Mouse (Mus musculus) midbrain, embryonic 12.5 days (tissue): ENCODE data around the gene Slc25a28. TPM values are rescaled to one million over a fixed set of nuclear protein-coding genes. Genes with fewer than 3 reads are reported as not detected.

ENCODE experiments used
- microRNA-seq: library from miRNA; unstranded; fragments of <30 nt; microRNA quantifications from one replicate; pipeline ENCODE4, GENCODE M21; 2017
- polyA plus RNA-seq: library from polyadenylated mRNA; unstranded; fragments of >200 nt; fragmentation: Nextera tagmentation; extraction: Ambion mirVana; gene quantifications from 2 replicates; pipeline ENCODE4 v1.2.1, GENCODE M21; 2016

Gene Slc25a28
- polyA plus RNA-seq, 1 experiment from 2014 or later = 15.8 TPM

Small RNAs within 50 kb of the gene (microRNA-seq; reads per million reads assigned to microRNA genes)
- gene Gm22646 = not detected

Other genes starting within 250 kb of the Slc25a28 start
- gene Cnnm1, start 234.4 kb downstream of the Slc25a28 start, polyA plus RNA-seq = 0.36 and 0.59 TPM in 2 replicates
- gene Got1, start 150.3 kb downstream of the Slc25a28 start, polyA plus RNA-seq = 55.1 and 56.2 TPM in 2 replicates
- gene Nkx2-3, start 62.6 kb downstream of the Slc25a28 start, polyA plus RNA-seq = 0.97 and 2.5 TPM in 2 replicates
- 9.7 and 9.9 TPM in 2 replicates for gene Entpd7, start 14.8 kb upstream of the Slc25a28 start, polyA plus RNA-seq
- 10.6 and 11.2 TPM in 2 replicates for gene Cutc, start 78.1 kb upstream of the Slc25a28 start, polyA plus RNA-seq
- 12.8 and 13.6 TPM in 2 replicates for gene Cox15, start 78.1 kb upstream of the Slc25a28 start, polyA plus RNA-seq
- gene Abcc2, start 107.3 kb upstream of the Slc25a28 start, polyA plus RNA-seq = not detected in 2 replicates